Mouse (Mus musculus) thymus, adult 2 months (tissue): ENCODE results near the gene Xpo1. TPM values are rescaled to one million over a fixed set of nuclear protein-coding genes. Genes with fewer than 3 reads are reported as not detected.
"Not testable (repeated sequence)": the region's sequence is repeated elsewhere in the genome, so short reads cannot be mapped to it uniquely, and the experiment has no call there.

Experiments
- DNase-seq: peaks from one replicate; pipeline ENCODE4 v3.0.0; 2021
- H3K27ac ChIP-seq: fragments of 200-500 bp; 2 replicates; pipeline ENCODE4 v1.5.1; 2012; ENCODE audit warnings: low read length, control low read depth; ENCODE audit not compliant: control insufficient read depth, insufficient read depth
- H3K27me3 ChIP-seq: fragments of 200-500 bp; 2 replicates; pipeline ENCODE4 v1.6.1; 2012; ENCODE audit warnings: mild to moderate bottlenecking, low read length, moderate library complexity, mixed read lengths; ENCODE audit not compliant: control insufficient read depth, insufficient read depth
- H3K36me3 ChIP-seq: fragments of 200-500 bp; 2 replicates; pipeline ENCODE4 v1.6.1; 2012; ENCODE audit warnings: mild to moderate bottlenecking, low read length, moderate library complexity; ENCODE audit not compliant: control insufficient read depth, insufficient read depth
- H3K4me1 ChIP-seq: fragments of 200-500 bp; replicated peaks from 2 replicates; pipeline ENCODE4 v1.6.1; 2012; ENCODE audit warnings: low read length; ENCODE audit not compliant: control insufficient read depth, insufficient read depth
- H3K4me3 ChIP-seq: fragments of 200-500 bp; 2 replicates; pipeline ENCODE4 v1.5.1; 2012; ENCODE audit warnings: mild to moderate bottlenecking, low read length, control low read depth, moderate library complexity; ENCODE audit not compliant: control insufficient read depth, insufficient read depth
- CTCF ChIP-seq: fragments of 200-500 bp; IDR thresholded peaks from 2 replicates; pipeline ENCODE4 v1.5.1; 2012; ENCODE audit warnings: mild to moderate bottlenecking, control low read depth, low read length, moderate library complexity, borderline replicate concordance; ENCODE audit not compliant: control insufficient read depth, poor library complexity, insufficient read depth; ENCODE audit errors: extremely low read depth
- POLR2A ChIP-seq: fragments of 200-500 bp; IDR thresholded peaks from 2 replicates; pipeline ENCODE4 v1.6.1; 2012; ENCODE audit warnings: mild to moderate bottlenecking, low read length, control low read depth, moderate library complexity; ENCODE audit not compliant: control insufficient read depth, poor library complexity, insufficient read depth; ENCODE audit errors: extremely low read depth
- WGBS: fragments of 180-500 bp; shearing (Covaris S2); methylation state at CpG from one replicate; pipeline ENCODE4 v1.1.7; 2018; 5-methylcytosine and 5-hydroxymethylcytosine counted together
- polyA plus RNA-seq: library from polyadenylated mRNA; depleted of rRNA; stranded (reverse); fragments of >200 nt; gene quantifications from 2 replicates; pipeline ENCODE4 v1.2.3, GENCODE M21; 2012

Xpo1 gene
- polyA plus RNA-seq, 1 experiment, result 9.7 TPM

GRCm38 (mm10) chr11:23297379-23297778, 41.5 kb downstream of the Xpo1 start:
- Histone ChIP-seq H3K27me3 (no peaks in the 10 kb centered on the region), H3K36me3 (peaks cover 43% of the 10 kb centered on the region), H3K27ac (no peak overlapping the region), H3K4me3 (no peak overlapping the region), H3K4me1 (no peaks in the 10 kb centered on the region)
- 97% methylated on average over 2 of the region's 2 CpGs for WGBS
- TF ChIP-seq POLR2A (no peak), CTCF (no peak)
- DNase-seq, result no peak

- Histone ChIP-seq H3K27me3 (no peaks in the 10 kb centered on the region), H3K27ac (no peak overlapping the region), H3K4me1 (no peaks in the 10 kb centered on the region), H3K4me3 (no peak overlapping the region), H3K36me3 (peaks cover 33% of the 10 kb centered on the region)
- WGBS, result 97% methylated on average over 2 of the region's 2 CpGs
- no peak for DNase-seq
- TF ChIP-seq CTCF (no peak), POLR2A (no peak)
Observed at GRCm38 (mm10) chr11:23298301-23298700, 42.5 kb downstream of the Xpo1 start.

- no peak overlapping the region for H3K27ac ChIP-seq
- DNase-seq, result no peak
- peaks cover 20% of the 10 kb centered on the region for H3K36me3 ChIP-seq
- no peaks in the 10 kb centered on the region for H3K4me1 ChIP-seq
- no peaks in the 10 kb centered on the region for H3K27me3 ChIP-seq
- no peak overlapping the region for H3K4me3 ChIP-seq
- WGBS, result 96% methylated on average over 1 of the region's 1 CpGs
- TF ChIP-seq CTCF (no peak), POLR2A (no peak)
Observed at GRCm38 (mm10) chr11:23299910-23300309, 44.1 kb downstream of the Xpo1 start.

GRCm38 (mm10) chr11:23303126-23303525, 47.3 kb downstream of the Xpo1 start:
- WGBS, result 100% methylated on average over 1 of the region's 1 CpGs
- no peak for DNase-seq
- no peak for TF ChIP-seq CTCF
- no peak for TF ChIP-seq POLR2A
- Histone ChIP-seq H3K27me3 (no peaks in the 10 kb centered on the region), H3K27ac (no peak overlapping the region), H3K36me3 (no peaks in the 10 kb centered on the region), H3K4me1 (peaks cover 3% of the 10 kb centered on the region; the same call in 1 of the 2 replicates), H3K4me3 (no peak overlapping the region)

GRCm38 (mm10) chr11:23305101-23305672, 49.3 kb downstream of the Xpo1 start:
- Histone ChIP-seq H3K4me3 (peak overlapping the region; percentile 77), H3K27ac (peak overlapping the region; percentile 82)
- not testable (repeated sequence) for H3K27me3 ChIP-seq, H3K36me3 ChIP-seq, H3K4me1 ChIP-seq, DNase-seq
- WGBS, result 37% methylated on average over 10 of the region's 10 CpGs

- no peak for TF ChIP-seq CTCF
- peak; percentile 80 for TF ChIP-seq POLR2A
- Histone ChIP-seq H3K4me1 (peaks cover 5% of the 10 kb centered on the region; the same call in 1 of the 2 replicates), H3K36me3 (no peaks in the 10 kb centered on the region), H3K4me3 (peak overlapping the region; percentile 77), H3K27me3 (no peaks in the 10 kb centered on the region), H3K27ac (peak overlapping the region; percentile 82)
- under 1% methylated on average over 97 of the region's 98 CpGs for WGBS
- DNase-seq, result peak; percentile 95
Observed at GRCm38 (mm10) chr11:23305673-23306608, 50.1 kb downstream of the Xpo1 start.
